Mouse (Mus musculus) liver, embryonic 14.5 days (tissue): ENCODE data around the gene Osbp. TPM values are rescaled to one million over a fixed set of nuclear protein-coding genes. Genes with fewer than 3 reads are reported as not detected.

Experiments used
- ATAC-seq: fragments of 200-750 bp; cut with Nextera tagmentation; 2 replicates; pipeline ENCODE4 v1.8.0; 2017; ENCODE audit warnings: moderate number of reproducible peaks, mild to moderate bottlenecking, moderate library complexity; ENCODE audit not compliant: insufficient read depth
- DNase-seq, 3 experiments: peaks; one replicate each; pipeline ENCODE4 v3.0.0-alpha.2; 2012 to 2013; ENCODE audit warnings: low read depth in 3 of 3, low spot score in 3 of 3
- H3K27ac ChIP-seq: fragments of 300-500 bp; sonication (generic); 2 replicates; pipeline ENCODE4 v1.5.1; 2014; ENCODE audit warnings: moderate library complexity, mild to moderate bottlenecking, control low read depth, inconsistent platforms
- H3K27me3 ChIP-seq: fragments of 300-500 bp; sonication (generic); 2 replicates; pipeline ENCODE4 v1.6.1; 2014; ENCODE audit warnings: mild to moderate bottlenecking, low read length, moderate library complexity; ENCODE audit not compliant: control insufficient read depth, insufficient read depth
- H3K36me3 ChIP-seq: fragments of 300-500 bp; sonication (generic); replicated peaks from 2 replicates; pipeline ENCODE4 v1.6.1; 2014; ENCODE audit warnings: low read depth; ENCODE audit not compliant: control insufficient read depth, insufficient read depth
- H3K4me1 ChIP-seq, 2 experiments: fragments of 200-500 bp in 1 of 2; fragments of 300-500 bp in 1 of 2; sonication (generic) in 1 of 2; replicated peaks; 2 replicates each; pipeline ENCODE4 v1.6.1; 2012 to 2014; ENCODE audit warnings: antibody characterized with exemption in 1 of 2, inconsistent platforms in 1 of 2, low read length in 1 of 2; ENCODE audit not compliant: control insufficient read depth in 2 of 2, insufficient read depth in 2 of 2
- H3K4me2 ChIP-seq: fragments of 300-500 bp; sonication (generic); 2 replicates; pipeline ENCODE4 v1.6.1; 2014; ENCODE audit warnings: low read depth, mild to moderate bottlenecking, control low read depth, moderate library complexity
- H3K4me3 ChIP-seq, 2 experiments: fragments of 200-500 bp in 1 of 2; fragments of 300-500 bp in 1 of 2; sonication (generic) in 1 of 2; 2 replicates each; pipeline ENCODE4 v1.5.1; 2012 to 2014; ENCODE audit warnings: low read depth in 2 of 2, low read length in 2 of 2, mild to moderate bottlenecking in 2 of 2, control low read depth in 1 of 2, inconsistent platforms in 1 of 2, moderate library complexity in 1 of 2; ENCODE audit not compliant: insufficient read depth in 1 of 2
- H3K9ac ChIP-seq: fragments of 300-500 bp; sonication (generic); replicated peaks from 2 replicates; pipeline ENCODE4 v1.6.1; 2014; ENCODE audit warnings: mild to moderate bottlenecking, control low read depth, moderate library complexity
- H3K9me3 ChIP-seq: fragments of 300-500 bp; sonication (generic); 2 replicates; pipeline ENCODE4 v1.6.1; 2016; ENCODE audit warnings: low read length, mixed read lengths; ENCODE audit not compliant: control insufficient read depth
- CTCF ChIP-seq: IDR thresholded peaks from 2 replicates; pipeline ENCODE4 v1.5.1; 2016; ENCODE audit warnings: antibody characterized with exemption, low read depth, control low read depth
- EP300 ChIP-seq: IDR thresholded peaks from 2 replicates; pipeline ENCODE4 v1.6.1; 2016; ENCODE audit warnings: antibody characterized with exemption, low read depth
- WGBS: fragments of 180-500 bp; shearing (Covaris S2); extraction: QIAGEN DNeasy Blood & Tissue Kit; methylation state at CpG from one replicate; pipeline ENCODE4 v1.1.7; 2014; ENCODE audit not compliant: insufficient replicate concordance; 5-methylcytosine and 5-hydroxymethylcytosine counted together
- polyA plus RNA-seq, 2 experiments: library from polyadenylated mRNA; depleted of rRNA in 1 of 2; stranded (reverse) in 1 of 2; unstranded in 1 of 2; fragments of >200 nt; fragmentation: Nextera tagmentation in 1 of 2; extraction: Ambion mirVana in 1 of 2; gene quantifications; 2 replicates each; pipeline versions ENCODE4 v1.2.1 to v1.2.3; 2012 to 2014

The Osbp gene
- polyA plus RNA-seq, 2 experiments = 3.9 to 11.7 TPM

DNA sequence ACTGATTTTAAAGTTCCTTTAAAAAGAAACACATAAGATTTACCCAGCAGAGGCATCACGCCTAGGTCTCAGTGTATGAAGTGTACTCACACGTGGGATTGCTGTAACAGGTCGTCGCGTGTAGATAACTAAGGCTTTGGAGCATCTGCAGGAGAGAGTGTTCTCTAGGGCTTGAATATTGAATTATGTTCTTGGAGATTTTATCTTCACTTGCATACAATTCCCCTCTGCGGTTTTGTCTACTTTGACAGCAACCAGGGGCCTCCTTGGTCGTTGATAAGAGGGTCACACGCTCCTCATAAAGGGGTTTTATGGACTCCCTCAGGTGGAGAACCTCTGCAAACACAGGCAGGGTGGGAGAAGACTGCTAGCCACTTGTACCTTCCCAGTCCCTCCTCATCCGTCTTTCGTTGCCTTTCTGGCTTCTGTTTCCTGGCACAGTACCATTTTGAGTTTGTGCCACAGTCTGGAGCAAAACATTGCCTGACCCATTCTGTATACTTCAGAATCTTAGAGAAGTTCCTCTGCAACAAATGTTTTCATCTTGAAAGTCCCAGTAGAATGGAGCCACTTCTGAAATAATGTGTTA is 26.8 kb downstream of the Osbp start:
- H3K4me2 ChIP-seq = no peak overlapping the region
- ATAC-seq (no peak), DNase-seq (no peak)
- WGBS = 60% methylated on average over 10 of the region's 10 CpGs
- H3K27ac ChIP-seq = no peak overlapping the region
- H3K27me3 ChIP-seq = no peaks in the 10 kb centered on the region
- no peak overlapping the region for H3K4me3 ChIP-seq
- H3K36me3 ChIP-seq = peaks cover 42% of the 10 kb centered on the region
- TF ChIP-seq EP300 (no peak), CTCF (no peak)
- H3K9me3 ChIP-seq = no peaks in the 10 kb centered on the region
- 0 out of 4 replicates have a peak, but pooled peaks cover 0 to 1% of the 10 kb centered on the region in 2 experiments for H3K4me1 ChIP-seq
- no peak overlapping the region for H3K9ac ChIP-seq

DNA sequence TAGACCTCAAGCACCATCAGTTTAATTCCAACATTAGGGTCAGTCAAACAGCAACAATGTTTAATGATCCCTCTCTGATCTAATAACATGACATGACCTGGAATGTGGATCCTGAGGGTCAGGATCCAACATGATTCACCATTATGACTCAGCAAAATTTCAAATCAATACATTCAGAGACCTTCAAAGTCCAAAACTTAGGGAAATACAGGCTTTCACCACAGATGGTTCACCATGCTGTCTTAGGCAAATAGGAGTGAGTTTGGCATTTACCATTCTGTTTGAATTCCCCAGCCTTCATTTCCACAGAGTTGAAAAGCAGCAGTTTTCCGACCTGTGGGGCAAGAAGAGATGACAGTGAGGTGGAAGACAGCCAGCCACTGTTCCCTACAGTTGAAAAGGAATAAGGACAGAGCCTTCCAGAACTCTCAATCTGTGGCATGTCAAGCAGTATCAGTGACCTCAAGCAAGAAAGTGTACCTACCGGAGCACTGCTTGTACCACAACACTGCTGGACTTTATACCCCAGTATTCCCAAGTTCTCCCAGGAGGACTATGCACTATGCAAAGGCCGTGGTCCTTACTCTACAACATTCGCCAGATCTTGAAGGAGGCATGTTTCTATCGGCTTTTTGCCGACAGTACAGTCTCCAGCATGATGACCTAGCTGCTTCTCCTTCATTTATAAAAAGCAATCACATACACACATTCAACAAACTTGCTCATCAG is 29.1 kb downstream of the Osbp start:
- 81% methylated on average over 6 of the region's 6 CpGs for WGBS
- no peak overlapping the region for H3K27ac ChIP-seq
- ATAC-seq (no peak), DNase-seq (no peak)
- no peak overlapping the region for H3K4me2 ChIP-seq
- H3K4me1 ChIP-seq = 0 out of 4 replicates have a peak, but pooled peaks cover 0 to 1% of the 10 kb centered on the region in 2 experiments
- no peaks in the 10 kb centered on the region for H3K27me3 ChIP-seq
- no peak overlapping the region for H3K9ac ChIP-seq
- TF ChIP-seq EP300 = no peak
- no peak for TF ChIP-seq CTCF
- H3K9me3 ChIP-seq = no peaks in the 10 kb centered on the region
- H3K4me3 ChIP-seq = no peak overlapping the region
- peaks cover 29% of the 10 kb centered on the region for H3K36me3 ChIP-seq

DNA sequence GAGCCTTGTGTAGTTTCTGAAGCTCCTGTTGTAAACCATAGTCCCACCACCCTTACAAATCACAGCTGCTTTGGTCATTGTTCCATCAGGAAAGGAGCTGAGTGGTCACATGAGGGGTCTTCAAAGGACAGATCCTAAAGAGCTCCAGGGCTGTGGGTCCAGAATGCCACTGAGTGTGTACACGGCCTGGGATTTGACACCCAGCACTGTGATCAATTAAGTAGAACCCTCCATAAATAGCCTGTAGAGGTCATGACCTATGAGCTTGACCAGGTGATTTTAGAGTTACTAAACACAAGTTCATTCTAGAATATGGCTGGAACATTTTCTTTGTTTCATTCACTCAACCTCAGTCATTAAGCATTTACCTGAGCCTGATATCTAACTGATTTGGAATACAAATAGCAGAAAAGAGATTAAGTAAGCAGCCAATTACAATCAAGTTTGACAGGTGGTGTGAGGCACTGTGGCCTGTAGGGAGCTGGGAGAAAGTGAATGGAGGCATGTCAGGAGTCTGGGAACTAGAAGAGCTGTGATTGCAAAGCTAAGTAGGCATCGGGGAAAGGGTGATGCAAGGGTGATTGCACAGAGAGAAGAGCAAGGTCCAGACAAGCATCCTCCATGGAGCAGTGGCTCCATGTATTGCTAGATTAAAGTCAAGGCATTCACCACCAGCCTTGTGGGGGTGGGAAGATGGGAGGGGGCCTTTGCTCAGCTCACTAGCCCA is 30.1 kb downstream of the Osbp start:
- ATAC-seq (peak; percentile 29; the same call in 1 of the 2 replicates), DNase-seq (no peak)
- peaks cover 24% of the 10 kb centered on the region for H3K36me3 ChIP-seq
- TF ChIP-seq CTCF (no peak), EP300 (no peak)
- 66% methylated on average over 2 of the region's 2 CpGs for WGBS
- H3K9me3 ChIP-seq = no peaks in the 10 kb centered on the region
- no peak overlapping the region for H3K4me2 ChIP-seq
- 0 out of 4 replicates have a peak, but pooled peaks cover 0 to 1% of the 10 kb centered on the region in 2 experiments for H3K4me1 ChIP-seq
- no peak overlapping the region for H3K27ac ChIP-seq
- H3K4me3 ChIP-seq = no peak overlapping the region
- no peaks in the 10 kb centered on the region for H3K27me3 ChIP-seq
- H3K9ac ChIP-seq = no peak overlapping the region

DNA sequence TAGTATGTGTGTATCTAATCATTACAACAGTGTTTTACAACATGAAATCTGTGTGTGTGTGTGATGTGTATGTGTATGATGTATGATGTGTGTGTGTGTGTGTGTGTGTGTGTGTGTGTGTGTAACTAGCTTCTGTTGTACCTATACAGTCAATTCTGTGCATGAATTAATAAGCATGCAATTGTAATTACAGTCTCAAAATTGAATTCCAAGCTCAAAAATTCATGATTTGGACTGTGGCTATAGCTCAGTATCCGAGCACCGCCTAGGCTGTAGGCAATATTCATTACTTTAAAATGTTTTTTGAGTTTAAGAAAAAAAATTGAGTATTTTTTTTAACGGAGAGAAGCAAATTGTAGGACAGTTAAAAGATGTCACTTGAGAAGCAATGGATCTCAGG is 35.9 kb downstream of the Osbp start:
- Histone ChIP-seq H3K36me3 (no peaks in the 10 kb centered on the region), H3K9me3 (no peaks in the 10 kb centered on the region), H3K27me3 (no peaks in the 10 kb centered on the region), H3K27ac (no peak overlapping the region), H3K4me1 (peaks cover 6 to 16% of the 10 kb centered on the region in 2 experiments), H3K9ac (no peak overlapping the region), H3K4me2 (peak overlapping the region; percentile 57), H3K4me3 (no peak overlapping the region)
- ATAC-seq (no peak), DNase-seq (no peak)
- 15% methylated on average over 3 of the region's 3 CpGs for WGBS
- TF ChIP-seq EP300 (no peak), CTCF (no peak)

DNA sequence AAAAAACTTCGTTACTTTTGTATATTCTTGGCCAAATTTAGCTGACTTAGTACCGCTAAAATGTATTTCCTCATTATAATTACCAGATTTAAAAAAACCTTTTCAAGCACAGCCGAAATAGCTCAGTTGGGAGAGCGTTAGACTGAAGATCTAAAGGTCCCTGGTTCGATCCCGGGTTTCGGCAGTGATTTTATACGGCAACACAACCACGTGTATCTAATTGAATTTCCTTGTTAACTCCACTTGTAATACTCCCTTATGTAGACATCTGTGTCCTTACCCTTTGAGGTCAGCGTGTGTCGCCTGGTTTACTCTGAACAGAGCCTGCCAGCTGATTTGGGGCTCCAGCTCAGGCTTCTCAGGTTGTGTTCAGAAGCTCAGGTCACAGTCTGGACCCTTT is 36.4 kb downstream of the Osbp start:
- Histone ChIP-seq H3K4me3 (peak overlapping the region in 1 of 2 experiments; percentile 27; a peak in 2 of 4 replicates), H3K4me2 (peak overlapping the region; percentile 57), H3K27ac (no peak overlapping the region), H3K4me1 (peaks cover 10 to 18% of the 10 kb centered on the region in 2 experiments), H3K9me3 (no peaks in the 10 kb centered on the region), H3K27me3 (no peaks in the 10 kb centered on the region), H3K36me3 (no peaks in the 10 kb centered on the region), H3K9ac (no peak overlapping the region)
- TF ChIP-seq EP300 (no peak), CTCF (no peak)
- DNase-seq (peak in 2 of 3 experiments; percentile 69), ATAC-seq (peak; percentile 74)
- 0% methylated on average over 11 of the region's 11 CpGs for WGBS
